Mouse (Mus musculus) heart, embryonic 14.5 days (tissue): ENCODE measurements around the gene Lhfp. TPM values are rescaled to one million over a fixed set of nuclear protein-coding genes. Genes with fewer than 3 reads are reported as not detected.

Experiments used
- ATAC-seq: fragments of 200-750 bp; cut with Nextera tagmentation; 2 replicates; pipeline ENCODE4 v1.8.0; 2017; ENCODE audit warnings: low read depth, moderate TSS enrichment; ENCODE audit not compliant: insufficient number of reproducible peaks, insufficient read depth, low FRiP score
- H3K27ac ChIP-seq, 2 experiments: fragments of 200-500 bp in 1 of 2; fragments of 300-500 bp in 1 of 2; sonication (generic) in 1 of 2; replicated peaks in 1 of 2; 2 replicates each; pipeline ENCODE4 v1.5.1; 2012 to 2014; ENCODE audit warnings: low read depth in 2 of 2, low read length in 2 of 2, control low read depth in 1 of 2, mild to moderate bottlenecking in 1 of 2, mixed read lengths in 1 of 2; ENCODE audit not compliant: control insufficient read depth in 1 of 2, insufficient read depth in 1 of 2
- H3K27me3 ChIP-seq: fragments of 300-500 bp; sonication (generic); 2 replicates; pipeline ENCODE4 v1.6.1; 2014; ENCODE audit warnings: mild to moderate bottlenecking, low read length, control low read depth; ENCODE audit not compliant: control insufficient read depth, insufficient read depth
- H3K36me3 ChIP-seq: fragments of 300-500 bp; sonication (generic); 2 replicates; pipeline ENCODE4 v1.6.1; 2014; ENCODE audit warnings: mild to moderate bottlenecking, control low read depth, low read length, mixed read lengths; ENCODE audit not compliant: control insufficient read depth, insufficient read depth
- H3K4me1 ChIP-seq, 2 experiments: fragments of 200-500 bp in 1 of 2; fragments of 300-500 bp in 1 of 2; sonication (generic) in 1 of 2; 2 replicates each; pipeline ENCODE4 v1.6.1; 2012 to 2014; ENCODE audit warnings: low read length in 2 of 2, control low read depth in 1 of 2, mixed read lengths in 1 of 2; ENCODE audit not compliant: control insufficient read depth in 2 of 2, insufficient read depth in 2 of 2
- H3K4me2 ChIP-seq: fragments of 300-500 bp; sonication (generic); 2 replicates; pipeline ENCODE4 v1.6.1; 2014; ENCODE audit warnings: mild to moderate bottlenecking, low read length
- H3K4me3 ChIP-seq, 2 experiments: fragments of 200-500 bp in 1 of 2; fragments of 300-500 bp in 1 of 2; sonication (generic) in 1 of 2; 2 replicates each; pipeline ENCODE4 v1.5.1; 2012 to 2014; ENCODE audit warnings: low read length in 2 of 2, mild to moderate bottlenecking in 2 of 2, control low read depth in 1 of 2, low read depth in 1 of 2, moderate library complexity in 1 of 2; ENCODE audit not compliant: control insufficient read depth in 1 of 2, insufficient read depth in 1 of 2
- H3K9ac ChIP-seq: fragments of 300-500 bp; sonication (generic); 2 replicates; pipeline ENCODE4 v1.6.1; 2014; ENCODE audit warnings: mild to moderate bottlenecking, low read length
- H3K9me3 ChIP-seq: fragments of 300-500 bp; sonication (generic); 2 replicates; pipeline ENCODE4 v1.6.1; 2016; ENCODE audit warnings: low read length, control low read depth; ENCODE audit not compliant: control insufficient read depth
- WGBS: fragments of 180-500 bp; shearing (Covaris S2); extraction: QIAGEN DNeasy Blood & Tissue Kit; methylation state at CpG from one replicate; pipeline ENCODE4 v1.1.7; 2014; 5-methylcytosine and 5-hydroxymethylcytosine counted together
- polyA plus RNA-seq: library from polyadenylated mRNA; unstranded; fragments of >200 nt; fragmentation: Nextera tagmentation; extraction: Ambion mirVana; gene quantifications from 2 replicates; pipeline ENCODE4 v1.2.1, GENCODE M21; 2014

Gene Lhfp
- polyA plus RNA-seq, 1 experiment from 2014 or later = 93.2 TPM

DNA sequence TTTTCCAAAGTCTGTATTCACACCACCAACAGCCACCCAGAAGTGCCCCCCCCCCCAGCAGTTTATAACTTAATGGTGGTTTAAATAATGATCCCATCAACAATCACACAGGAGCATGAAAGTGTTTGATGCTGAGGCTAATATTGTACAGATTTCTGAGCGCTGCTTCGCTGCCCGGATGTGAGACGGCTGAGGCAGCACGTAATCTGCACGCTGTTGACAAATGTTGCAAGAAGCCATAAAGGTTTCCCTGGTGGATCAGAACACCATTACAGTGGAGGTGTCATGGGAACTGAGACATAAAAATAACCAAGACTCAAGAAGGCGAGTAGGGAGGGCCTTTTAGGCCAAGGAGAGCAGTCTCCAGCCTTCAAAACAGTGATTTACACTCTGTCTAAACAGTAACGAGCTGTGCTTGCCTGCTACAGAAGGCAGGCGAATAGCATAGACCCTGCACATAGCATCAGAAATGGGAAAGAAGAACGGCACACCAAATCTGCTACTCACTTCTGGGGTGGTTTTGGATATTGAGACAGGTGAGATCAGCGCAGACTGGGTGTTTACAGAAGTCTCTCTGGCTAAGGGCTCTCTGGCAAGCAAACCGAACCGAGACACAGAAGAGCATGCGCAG, 248.4 kb downstream of the Lhfp start:
- no peak overlapping the region for H3K9ac ChIP-seq
- no peak for ATAC-seq
- H3K27me3 ChIP-seq = no peaks in the 10 kb centered on the region
- H3K4me3 ChIP-seq = no peak overlapping the region
- no peaks in the 10 kb centered on the region for H3K36me3 ChIP-seq
- no peaks in the 10 kb centered on the region for H3K4me1 ChIP-seq
- H3K27ac ChIP-seq = no peak overlapping the region
- H3K4me2 ChIP-seq = no peak overlapping the region
- 0 out of 2 replicates have a peak, but pooled peaks cover 5% of the 10 kb centered on the region for H3K9me3 ChIP-seq
- 81% methylated on average over 14 of the region's 14 CpGs for WGBS

DNA sequence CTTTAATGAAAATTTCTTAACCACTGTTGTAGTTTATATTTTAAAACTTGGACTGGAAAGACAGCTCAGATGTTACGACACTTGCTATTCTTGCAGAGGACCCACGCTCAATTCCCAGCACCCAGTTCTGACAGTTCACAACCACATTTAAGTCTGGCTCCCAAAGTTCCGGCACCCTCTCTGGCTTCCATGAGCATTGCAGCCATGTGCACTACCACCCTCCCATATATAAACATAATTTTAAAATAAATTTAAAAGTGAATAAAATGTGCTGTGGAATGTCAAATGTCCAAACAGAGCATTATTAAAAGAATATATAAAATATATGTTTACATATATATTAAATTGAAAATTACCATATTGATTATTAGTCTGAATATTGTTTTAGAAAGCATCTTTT, 249.9 kb downstream of the Lhfp start:
- no peaks in the 10 kb centered on the region for H3K4me1 ChIP-seq
- no peaks in the 10 kb centered on the region for H3K27me3 ChIP-seq
- no peaks in the 10 kb centered on the region for H3K36me3 ChIP-seq
- no peak overlapping the region for H3K27ac ChIP-seq
- 94% methylated on average over 3 of the region's 3 CpGs for WGBS
- no peak overlapping the region for H3K4me3 ChIP-seq
- H3K9me3 ChIP-seq = 0 out of 2 replicates have a peak, but pooled peaks cover 5% of the 10 kb centered on the region
- H3K9ac ChIP-seq = no peak overlapping the region
- ATAC-seq = no peak
- H3K4me2 ChIP-seq = no peak overlapping the region

DNA sequence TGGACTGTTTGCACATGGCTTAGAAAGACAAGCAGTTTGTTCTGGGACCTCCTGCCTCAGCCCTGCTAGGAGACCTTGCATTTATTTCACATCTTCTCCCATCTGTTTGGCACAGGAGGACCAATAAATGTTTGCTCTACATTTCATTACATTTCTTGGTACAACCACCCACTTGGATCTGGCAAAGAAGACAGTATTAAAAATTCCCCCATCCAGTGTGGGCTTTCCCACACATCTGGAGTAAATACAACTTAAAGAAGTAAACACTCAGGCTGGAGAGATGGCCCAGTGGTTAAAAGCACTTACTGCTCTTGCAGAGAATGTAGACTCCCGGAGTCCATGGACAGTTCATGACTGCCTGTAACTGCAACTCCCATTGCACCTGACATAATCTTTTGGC, 250.6 kb downstream of the Lhfp start:
- Histone ChIP-seq H3K4me3 (no peak overlapping the region), H3K4me2 (no peak overlapping the region), H3K9me3 (0 out of 2 replicates have a peak, but pooled peaks cover 5% of the 10 kb centered on the region), H3K4me1 (no peaks in the 10 kb centered on the region), H3K9ac (no peak overlapping the region), H3K27me3 (no peaks in the 10 kb centered on the region), H3K36me3 (no peaks in the 10 kb centered on the region), H3K27ac (no peak overlapping the region)
- WGBS = 68% methylated on average over 1 of the region's 1 CpGs
- ATAC-seq = no peak

DNA sequence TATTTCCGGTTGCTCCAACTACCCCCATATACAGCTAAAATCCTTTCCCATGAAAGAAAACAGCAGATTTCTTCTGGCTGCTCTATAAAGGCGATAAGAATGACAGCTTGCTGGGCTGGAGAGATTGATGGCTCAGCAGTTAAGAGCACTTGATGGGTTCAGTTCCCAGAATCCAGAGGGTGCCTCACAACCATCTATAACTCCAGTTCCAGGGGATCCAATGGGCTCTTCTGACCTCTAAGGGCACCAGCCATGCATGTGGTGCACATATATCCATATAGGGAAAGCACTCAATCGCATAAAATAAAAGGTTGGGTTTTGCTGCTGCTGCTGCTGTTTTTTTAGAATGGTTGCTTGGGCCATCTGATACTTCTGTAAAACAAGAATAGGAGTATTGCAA, 251.1 kb downstream of the Lhfp start:
- H3K4me3 ChIP-seq = no peak overlapping the region
- no peak overlapping the region for H3K27ac ChIP-seq
- H3K27me3 ChIP-seq = no peaks in the 10 kb centered on the region
- H3K4me1 ChIP-seq = no peaks in the 10 kb centered on the region
- ATAC-seq = no peak
- no peak overlapping the region for H3K4me2 ChIP-seq
- WGBS = 64% methylated on average over 3 of the region's 3 CpGs
- H3K36me3 ChIP-seq = no peaks in the 10 kb centered on the region
- 0 out of 2 replicates have a peak, but pooled peaks cover 5% of the 10 kb centered on the region for H3K9me3 ChIP-seq
- H3K9ac ChIP-seq = no peak overlapping the region

DNA sequence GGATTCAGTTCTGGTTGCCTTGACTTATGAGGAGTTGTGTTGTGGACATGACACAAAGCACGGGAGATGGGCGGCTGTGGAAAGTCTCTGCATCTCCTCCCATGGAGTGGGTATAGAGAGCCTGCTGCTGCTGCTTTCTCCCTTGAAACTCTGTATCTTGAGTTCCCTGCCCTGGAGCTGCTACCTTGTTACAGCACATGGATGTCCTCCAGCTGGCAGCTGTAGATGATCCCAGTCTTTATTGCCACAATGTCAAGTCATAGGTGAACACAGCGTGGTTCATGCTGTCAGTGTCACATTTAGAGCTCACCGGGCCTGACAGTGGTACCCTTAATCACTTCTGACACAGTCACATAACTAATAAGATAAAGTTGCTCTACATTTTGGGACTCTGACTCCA, 251.7 kb downstream of the Lhfp start:
- H3K4me2 ChIP-seq = no peak overlapping the region
- WGBS = 82% methylated on average over 4 of the region's 4 CpGs
- H3K9ac ChIP-seq = no peak overlapping the region
- no peaks in the 10 kb centered on the region for H3K36me3 ChIP-seq
- no peak overlapping the region for H3K4me3 ChIP-seq
- H3K27ac ChIP-seq = no peak overlapping the region
- ATAC-seq = no peak
- 0 out of 2 replicates have a peak, but pooled peaks cover 5% of the 10 kb centered on the region for H3K9me3 ChIP-seq
- H3K27me3 ChIP-seq = no peaks in the 10 kb centered on the region
- no peaks in the 10 kb centered on the region for H3K4me1 ChIP-seq

DNA sequence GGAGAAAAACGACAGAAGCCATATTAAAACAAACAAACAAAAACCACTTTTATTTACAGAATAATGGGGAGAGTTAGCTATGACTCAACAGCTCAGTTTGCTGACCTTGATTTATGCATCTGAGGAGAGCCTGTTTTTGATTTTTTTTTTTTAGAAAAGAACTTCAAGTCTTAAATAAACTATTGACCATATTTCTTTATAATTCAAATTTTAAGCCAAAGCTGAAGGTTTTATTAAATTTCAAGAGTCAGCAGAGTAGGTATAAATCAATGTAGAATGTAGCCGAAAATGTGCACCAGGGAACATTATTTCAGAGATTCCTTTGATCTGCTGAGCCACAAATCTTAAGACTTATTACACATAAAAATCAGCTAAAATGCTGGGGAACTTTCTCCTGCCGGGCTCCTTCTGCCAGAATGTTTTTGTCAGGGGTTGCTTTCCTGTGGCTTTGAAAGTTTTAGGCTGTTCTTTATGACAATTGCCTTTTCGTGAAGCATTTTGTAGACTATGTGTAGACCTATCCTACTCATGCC, 252.6 kb downstream of the Lhfp start:
- Histone ChIP-seq H3K27ac (no peak overlapping the region), H3K4me2 (no peak overlapping the region), H3K9ac (no peak overlapping the region), H3K9me3 (0 out of 2 replicates have a peak, but pooled peaks cover 5% of the 10 kb centered on the region), H3K4me3 (no peak overlapping the region), H3K27me3 (no peaks in the 10 kb centered on the region), H3K4me1 (no peaks in the 10 kb centered on the region), H3K36me3 (no peaks in the 10 kb centered on the region)
- 72% methylated on average over 4 of the region's 4 CpGs for WGBS
- no peak for ATAC-seq

DNA sequence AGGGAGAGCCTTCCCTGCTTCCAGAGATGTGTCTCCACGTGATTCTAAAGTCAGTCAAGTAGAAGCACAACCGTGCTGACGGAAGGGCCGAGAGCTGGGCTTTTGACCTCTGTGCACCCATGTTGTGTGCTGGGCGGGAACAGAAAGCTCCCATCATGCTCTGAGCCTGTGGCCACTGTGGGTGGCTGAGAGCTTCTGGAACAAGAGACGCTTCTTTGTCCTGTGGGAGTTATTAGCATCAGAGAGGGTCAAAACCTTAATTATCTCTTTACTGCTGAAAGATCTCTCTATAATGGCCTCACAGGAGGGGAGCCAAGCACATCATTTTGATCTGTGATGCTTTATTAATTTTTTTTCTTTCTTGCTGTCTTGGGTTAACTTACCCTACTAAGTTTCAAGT, 253.5 kb downstream of the Lhfp start:
- H3K27me3 ChIP-seq = no peaks in the 10 kb centered on the region
- H3K9me3 ChIP-seq = 0 out of 2 replicates have a peak, but pooled peaks cover 5% of the 10 kb centered on the region
- H3K27ac ChIP-seq = no peak overlapping the region
- WGBS = 66% methylated on average over 6 of the region's 6 CpGs
- ATAC-seq = no peak
- no peaks in the 10 kb centered on the region for H3K4me1 ChIP-seq
- no peak overlapping the region for H3K9ac ChIP-seq
- H3K4me2 ChIP-seq = no peak overlapping the region
- no peak overlapping the region for H3K4me3 ChIP-seq
- H3K36me3 ChIP-seq = no peaks in the 10 kb centered on the region

DNA sequence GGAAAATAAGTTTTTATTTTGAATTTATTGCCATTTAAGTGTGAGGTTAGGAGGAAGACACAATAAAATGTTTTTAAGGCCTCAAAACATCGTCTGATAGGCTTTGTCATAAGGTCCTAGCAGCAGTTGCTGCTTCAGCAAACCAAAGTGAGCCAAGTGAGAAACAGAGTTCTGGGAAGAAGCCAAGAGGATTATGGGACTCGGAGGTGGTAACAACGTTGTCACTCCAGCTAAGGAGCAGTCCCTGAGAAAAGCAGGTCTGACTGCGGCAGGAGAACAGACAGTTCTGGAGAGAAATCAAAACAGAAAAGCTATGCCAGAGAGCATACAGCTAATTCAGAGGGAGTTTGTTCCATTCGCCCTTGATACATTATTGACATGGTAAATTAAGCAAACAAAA, 260.5 kb downstream of the Lhfp start:
- Histone ChIP-seq H3K36me3 (no peaks in the 10 kb centered on the region), H3K4me2 (no peak overlapping the region), H3K9ac (no peak overlapping the region), H3K4me3 (no peak overlapping the region), H3K27me3 (no peaks in the 10 kb centered on the region), H3K4me1 (no peaks in the 10 kb centered on the region), H3K27ac (no peak overlapping the region), H3K9me3 (peaks cover 8% of the 10 kb centered on the region)
- no peak for ATAC-seq
- WGBS = 66% methylated on average over 5 of the region's 5 CpGs
